Mouse (Mus musculus): ENCODE data around the gene Cacng1. TPM values are rescaled to one million over a fixed set of nuclear protein-coding genes. Genes with fewer than 3 reads are reported as not detected.

Cacng1 gene
- total RNA-seq, 2 experiments from 2014 or later: 5.6 to 13.3 TPM

DNA sequence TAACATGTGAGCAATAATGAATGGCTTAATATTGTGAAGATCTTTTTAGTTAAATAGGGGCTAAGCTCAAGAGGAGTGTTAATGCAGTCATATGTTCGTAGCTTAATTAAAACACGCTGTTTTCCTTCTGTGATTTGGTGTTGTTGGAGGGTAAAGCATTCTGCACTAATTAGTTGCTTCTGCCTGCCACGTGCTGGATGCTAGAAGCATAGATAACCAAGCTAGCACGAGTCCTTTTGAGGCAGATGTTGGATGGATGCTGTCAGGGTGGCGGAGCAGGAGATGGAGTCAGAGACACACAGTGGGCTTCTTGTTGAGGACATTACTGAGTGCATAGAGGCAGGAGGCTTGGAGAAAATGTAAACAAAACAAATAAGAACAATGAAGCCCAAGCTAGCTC is 59.2 kb downstream of the Cacng1 start:
- DNase-seq: no peak

DNA sequence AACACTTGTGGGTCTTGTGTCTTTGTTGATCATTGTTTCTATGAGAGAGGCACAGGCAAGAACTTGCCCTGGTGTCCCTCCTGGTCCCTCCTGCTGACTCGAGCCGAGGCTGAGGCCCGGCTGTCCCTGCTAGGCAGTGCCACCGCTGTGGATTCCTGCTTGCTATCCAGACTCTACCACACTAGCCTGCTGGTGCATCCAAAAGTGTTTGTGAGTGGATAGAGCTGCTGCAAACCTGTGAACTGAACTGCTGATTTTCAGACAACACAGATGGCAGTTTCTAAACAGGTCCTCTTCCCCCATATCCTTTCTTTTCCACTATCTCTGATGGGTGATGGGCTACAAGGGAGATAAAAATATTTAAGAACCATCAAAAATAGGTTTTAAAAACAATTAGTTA is 60.8 kb downstream of the Cacng1 start:
- no peak for DNase-seq

Other genes starting within 250 kb of the Cacng1 start
- 10 to 100 TPM; 28.3 to 40.3 TPM for gene Pitpnc1, start 245.8 kb downstream of the Cacng1 start, total RNA-seq (2021)
- 10 to 100 TPM; 78.7 to 84.8 TPM for gene Psmd12, start 237.0 kb downstream of the Cacng1 start, total RNA-seq (2021)
- gene Helz, start 168.6 kb downstream of the Cacng1 start, total RNA-seq (2021): 10 to 100 TPM; 25.0 to 33.7 TPM
- 1 to 10 TPM; 4.5 TPM for gene Cacng4, start 78.0 kb upstream of the Cacng1 start, total RNA-seq (2021)
- gene Cacng5, start 198.5 kb upstream of the Cacng1 start, total RNA-seq (2021): 1 to 10 TPM in 1 of 2 experiments, under 1 TPM in 1; 0.87 to 1.4 TPM

Data from adrenal gland, postnatal 10 days (tissue).